Mouse (Mus musculus): ENCODE results near the gene Lect2. TPM values are rescaled to one million over a fixed set of nuclear protein-coding genes. Genes with fewer than 3 reads are reported as not detected.

The Lect2 gene
- polyA plus RNA-seq, 1 experiment from 2014 or later, result 93.6 TPM

GRCm38 (mm10) chr13:56580450-56580849, 32.1 kb upstream of the Lect2 start:
- ATAC-seq (no peak), DNase-seq (no peak)
- Histone ChIP-seq H3K27me3 (ENCODE audit: insufficient read depth, low read length) (no peaks in the 10 kb centered on the region), H3K27ac (ENCODE audit: low read depth) (no peak overlapping the region), H3K36me3 (replicated peaks; ENCODE audit: insufficient read depth, low read length) (no peaks in the 10 kb centered on the region), H3K4me2 (ENCODE audit: low read depth, low read length) (no peak overlapping the region), H3K9me3 (ENCODE audit: low read length) (no peaks in the 10 kb centered on the region), H3K9ac (replicated peaks) (no peak overlapping the region), H3K4me3 (ENCODE audit: low read depth, low read length) (no peak overlapping the region), H3K4me1 (ENCODE audit: insufficient read depth) (peaks cover 3% of the 10 kb centered on the region; the same call in 1 of the 2 replicates)
- TF ChIP-seq CTCF (IDR thresholded peaks at IDR 0.05; ENCODE audit: low read depth) (no peak), EP300 (IDR thresholded peaks at IDR 0.05; ENCODE audit: low read depth) (no peak)
- WGBS (ENCODE audit: insufficient replicate concordance), result 75% methylated on average over 5 of the region's 5 CpGs

GRCm38 (mm10) chr13:56578097-56578496, 29.8 kb upstream of the Lect2 start:
- no peak overlapping the region for H3K4me3 ChIP-seq (ENCODE audit: low read depth, low read length)
- peaks cover 3% of the 10 kb centered on the region; the same call in 1 of the 2 replicates for H3K4me1 ChIP-seq (ENCODE audit: insufficient read depth)
- H3K27ac ChIP-seq (ENCODE audit: low read depth), result no peak overlapping the region
- TF ChIP-seq EP300 (IDR thresholded peaks at IDR 0.05; ENCODE audit: low read depth) (no peak), CTCF (IDR thresholded peaks at IDR 0.05; ENCODE audit: low read depth) (peak; percentile 22; the same call in 1 of the 2 replicates)
- no peak for DNase-seq
- H3K9ac ChIP-seq (replicated peaks), result no peak overlapping the region
- H3K36me3 ChIP-seq (replicated peaks; ENCODE audit: insufficient read depth, low read length), result no peaks in the 10 kb centered on the region
- no peak for ATAC-seq
- H3K4me2 ChIP-seq (ENCODE audit: low read depth, low read length), result no peak overlapping the region
- no peaks in the 10 kb centered on the region for H3K9me3 ChIP-seq (ENCODE audit: low read length)
- H3K27me3 ChIP-seq (ENCODE audit: insufficient read depth, low read length), result no peaks in the 10 kb centered on the region
- 79% methylated on average over 5 of the region's 5 CpGs for WGBS (ENCODE audit: insufficient replicate concordance)

- no peak overlapping the region for H3K27ac ChIP-seq (ENCODE audit: low read depth)
These were observed 27.5 kb upstream of the Lect2 start for GRCm38 (mm10) chr13:56575701-56576321.

GRCm38 (mm10) chr13:56575074-56575473, 26.8 kb upstream of the Lect2 start:
- TF ChIP-seq CTCF (IDR thresholded peaks at IDR 0.05; ENCODE audit: low read depth) (no peak), EP300 (IDR thresholded peaks at IDR 0.05; ENCODE audit: low read depth) (no peak)
- DNase-seq (no peak), ATAC-seq (no peak)
- WGBS (ENCODE audit: insufficient replicate concordance), result 57% methylated on average over 4 of the region's 4 CpGs
- Histone ChIP-seq H3K36me3 (replicated peaks; ENCODE audit: insufficient read depth, low read length) (no peaks in the 10 kb centered on the region), H3K4me2 (ENCODE audit: low read depth, low read length) (no peak overlapping the region), H3K4me1 (ENCODE audit: insufficient read depth) (peaks cover 2% of the 10 kb centered on the region; the same call in 1 of the 2 replicates), H3K27ac (ENCODE audit: low read depth) (no peak overlapping the region), H3K4me3 (ENCODE audit: low read depth, low read length) (no peak overlapping the region), H3K27me3 (ENCODE audit: insufficient read depth, low read length) (no peaks in the 10 kb centered on the region), H3K9me3 (ENCODE audit: low read length) (no peaks in the 10 kb centered on the region), H3K9ac (replicated peaks) (no peak overlapping the region)

More at GRCm38 (mm10) chr13:56575701-56576321, 27.5 kb upstream of the Lect2 start:
- no peak overlapping the region for H3K9ac ChIP-seq (replicated peaks)
- H3K36me3 ChIP-seq (replicated peaks; ENCODE audit: insufficient read depth, low read length), result no peaks in the 10 kb centered on the region
- no peaks in the 10 kb centered on the region for H3K9me3 ChIP-seq (ENCODE audit: low read length)
- WGBS (ENCODE audit: insufficient replicate concordance), result 51% methylated on average over 12 of the region's 12 CpGs
- H3K4me1 ChIP-seq (ENCODE audit: insufficient read depth), result peaks cover 2% of the 10 kb centered on the region; the same call in 1 of the 2 replicates
- H3K27me3 ChIP-seq (ENCODE audit: insufficient read depth, low read length), result no peaks in the 10 kb centered on the region
- no peak overlapping the region for H3K4me3 ChIP-seq (ENCODE audit: low read depth, low read length)
- no peak for TF ChIP-seq EP300 (IDR thresholded peaks at IDR 0.05; ENCODE audit: low read depth)
- peak; percentile 93 for TF ChIP-seq CTCF (IDR thresholded peaks at IDR 0.05; ENCODE audit: low read depth)
- ATAC-seq (peak; percentile 53; the same call in 1 of the 2 replicates), DNase-seq (peak; percentile 82)
- H3K4me2 ChIP-seq (ENCODE audit: low read depth, low read length), result no peak overlapping the region

- no peaks in the 10 kb centered on the region for H3K9me3 ChIP-seq (ENCODE audit: low read length)
- DNase-seq, result no peak
- WGBS (ENCODE audit: insufficient replicate concordance), result 71% methylated on average over 8 of the region's 8 CpGs
- no peak for TF ChIP-seq EP300 (IDR thresholded peaks at IDR 0.05; ENCODE audit: low read depth)
- no peak for TF ChIP-seq CTCF (IDR thresholded peaks at IDR 0.05; ENCODE audit: low read depth)
- H3K4me3 ChIP-seq (ENCODE audit: low read depth, low read length), result no peak overlapping the region
- peaks cover 5% of the 10 kb centered on the region; the same call in 1 of the 2 replicates for H3K4me1 ChIP-seq (ENCODE audit: insufficient read depth)
- no peak overlapping the region for H3K9ac ChIP-seq (replicated peaks)
- H3K36me3 ChIP-seq (replicated peaks; ENCODE audit: insufficient read depth, low read length), result no peaks in the 10 kb centered on the region
- H3K27ac ChIP-seq (ENCODE audit: low read depth), result no peak overlapping the region
- no peak for ATAC-seq
- H3K4me2 ChIP-seq (ENCODE audit: low read depth, low read length), result no peak overlapping the region
- H3K27me3 ChIP-seq (ENCODE audit: insufficient read depth, low read length), result no peaks in the 10 kb centered on the region
These were observed 23.3 kb upstream of the Lect2 start for GRCm38 (mm10) chr13:56571645-56572044.

- no peak overlapping the region for H3K9ac ChIP-seq (replicated peaks)
- H3K4me3 ChIP-seq (ENCODE audit: low read depth, low read length), result no peak overlapping the region
- no peak overlapping the region for H3K27ac ChIP-seq (ENCODE audit: low read depth)
- no peaks in the 10 kb centered on the region for H3K27me3 ChIP-seq (ENCODE audit: insufficient read depth, low read length)
- no peaks in the 10 kb centered on the region for H3K36me3 ChIP-seq (replicated peaks; ENCODE audit: insufficient read depth, low read length)
- no peaks in the 10 kb centered on the region for H3K9me3 ChIP-seq (ENCODE audit: low read length)
- H3K4me1 ChIP-seq (ENCODE audit: insufficient read depth), result peaks cover 6% of the 10 kb centered on the region; the same call in 1 of the 2 replicates
- TF ChIP-seq CTCF (IDR thresholded peaks at IDR 0.05; ENCODE audit: low read depth) (no peak), EP300 (IDR thresholded peaks at IDR 0.05; ENCODE audit: low read depth) (no peak)
- 84% methylated on average over 10 of the region's 10 CpGs for WGBS (ENCODE audit: insufficient replicate concordance)
- H3K4me2 ChIP-seq (ENCODE audit: low read depth, low read length), result no peak overlapping the region
- DNase-seq (no peak), ATAC-seq (no peak)
These were observed 18.0 kb upstream of the Lect2 start for GRCm38 (mm10) chr13:56566336-56566735.

All from liver, postnatal 0 days (tissue).